Mouse (Mus musculus): ENCODE data around the gene Pstk.

- TF ChIP-seq CTCF (IDR thresholded peaks at IDR 0.05; ENCODE audit: low read depth, low read length) (no peak), POLR2A (IDR thresholded peaks at IDR 0.05; ENCODE audit: extremely low read depth, insufficient read depth, low read length) (no peak)
Measured at GRCm38 (mm10) chr7:131371880-131372651, 1.1 kb downstream of the Pstk start.
